Mouse (Mus musculus) adrenal gland, adult (tissue): ENCODE measurements around the gene Gne.

Source experiments
- DNase-seq, 2 experiments: peaks; one replicate each; pipeline ENCODE4 v3.0.0; 2022 to 2023; ENCODE audit warnings: low spot score in 1 of 2; ENCODE audit not compliant: inconsistent age in 2 of 2

Gene Gne

GRCm38 (mm10) chr4:44025570-44025969 lies 58.4 kb downstream of the Gne start:
- peak in 1 of 2 experiments; percentile 15 for DNase-seq

- DNase-seq, result no peak
These were observed 59.7 kb downstream of the Gne start for GRCm38 (mm10) chr4:44024241-44024640.

- DNase-seq, result peak; percentile 2 to 17
These were observed 60.3 kb downstream of the Gne start for GRCm38 (mm10) chr4:44023681-44024080.

- peak; percentile 2 to 16 for DNase-seq
These were observed 61.2 kb downstream of the Gne start for GRCm38 (mm10) chr4:44022766-44023165.

GRCm38 (mm10) chr4:44022323-44022722 lies 61.7 kb downstream of the Gne start:
- DNase-seq, result no peak

- peak in 1 of 2 experiments; percentile 21 for DNase-seq
These were observed 67.2 kb downstream of the Gne start for GRCm38 (mm10) chr4:44016791-44017190.

- DNase-seq, result peak in 1 of 2 experiments; percentile 16
These were observed 67.9 kb downstream of the Gne start for GRCm38 (mm10) chr4:44016071-44016470.

GRCm38 (mm10) chr4:44013391-44014070 lies 70.4 kb downstream of the Gne start:
- peak in 1 of 2 experiments; percentile 22 for DNase-seq

GRCm38 (mm10) chr4:44012376-44013367 lies 71.3 kb downstream of the Gne start:
- peak; percentile 95 to 97 for DNase-seq

GRCm38 (mm10) chr4:44011799-44012198 lies 72.2 kb downstream of the Gne start:
- no peak for DNase-seq

- DNase-seq, result no peak
These were observed 73.1 kb downstream of the Gne start for GRCm38 (mm10) chr4:44010893-44011292.

GRCm38 (mm10) chr4:44010176-44010575 lies 73.8 kb downstream of the Gne start:
- no peak for DNase-seq

- no peak for DNase-seq
These were observed 79.2 kb downstream of the Gne start for GRCm38 (mm10) chr4:44004623-44005409.

GRCm38 (mm10) chr4:44004126-44004525 lies 79.9 kb downstream of the Gne start, which contains the start of gene Clta:
Clta (plus strand) TSS chr4:44004452.
- DNase-seq, result no peak

GRCm38 (mm10) chr4:44003622-44004021 lies 80.4 kb downstream of the Gne start:
- no peak for DNase-seq

- no peak for DNase-seq
These were observed 89.6 kb downstream of the Gne start for GRCm38 (mm10) chr4:43994342-43994741.

GRCm38 (mm10) chr4:43993072-43993471 lies 90.9 kb downstream of the Gne start:
- no peak for DNase-seq

- no peak for DNase-seq
These were observed 95.0 kb downstream of the Gne start for GRCm38 (mm10) chr4:43988976-43989375.

- no peak for DNase-seq
These were observed 99.7 kb downstream of the Gne start for GRCm38 (mm10) chr4:43984326-43984725.
